Mouse (Mus musculus): ENCODE results near the gene Il13ra1. TPM values are rescaled to one million over a fixed set of nuclear protein-coding genes. Genes with fewer than 3 reads are reported as not detected.

Il13ra1 gene
- polyA plus RNA-seq (2015; fragmentation: Nextera tagmentation; extraction: Ambion mirVana), result 22.8 and 24.5 TPM in 2 replicates

- peak; percentile 51; the same call in 1 of the 2 replicates for ATAC-seq (ENCODE audit: extremely low read depth, insufficient number of reproducible peaks, low FRiP score, low TSS enrichment)
- Histone ChIP-seq H3K27ac (replicated peaks) (peak within 1 kb of the TSS; percentile 12; the same call in 1 of the 2 replicates), H3K4me2 (peak within 1 kb of the TSS; percentile 70), H3K4me1 (0 out of 2 replicates have a peak, but pooled peaks cover 4% of the 10 kb centered on the region), H3K9ac (peak within 1 kb of the TSS; percentile 84), H3K27me3 (replicated peaks) (no peaks in the 10 kb centered on the region; the same call in 1 of the 2 replicates), H3K36me3 (no peaks in the 10 kb centered on the region), H3K9me3 (no peaks in the 10 kb centered on the region), H3K4me3 (peak within 1 kb of the TSS; percentile 64)
- 11% methylated on average over 42 of the region's 51 CpGs for WGBS
These were observed at the start of gene Il13ra1 for GRCm38 (mm10) chrX:36111622-36112421. Gene Il13ra1 (plus strand): TSS chrX:36112110.

- Histone ChIP-seq H3K27ac (replicated peaks) (no peak overlapping the region), H3K27me3 (replicated peaks) (no peaks in the 10 kb centered on the region), H3K4me3 (no peak overlapping the region), H3K36me3 (no peaks in the 10 kb centered on the region), H3K4me2 (no peak overlapping the region), H3K9ac (no peak overlapping the region), H3K9me3 (no peaks in the 10 kb centered on the region), H3K4me1 (no peaks in the 10 kb centered on the region)
- 61% methylated on average over 2 of the region's 2 CpGs for WGBS
- ATAC-seq (ENCODE audit: extremely low read depth, insufficient number of reproducible peaks, low FRiP score, low TSS enrichment), result no peak
These were observed 37.9 kb upstream of the Il13ra1 start for GRCm38 (mm10) chrX:36073997-36074396.

GRCm38 (mm10) chrX:36077164-36077563 lies 34.7 kb upstream of the Il13ra1 start:
- Histone ChIP-seq H3K36me3 (no peaks in the 10 kb centered on the region), H3K27ac (replicated peaks) (no peak overlapping the region), H3K4me3 (no peak overlapping the region), H3K4me2 (no peak overlapping the region), H3K27me3 (replicated peaks) (no peaks in the 10 kb centered on the region), H3K9ac (no peak overlapping the region), H3K4me1 (no peaks in the 10 kb centered on the region), H3K9me3 (no peaks in the 10 kb centered on the region)
- no peak for ATAC-seq (ENCODE audit: extremely low read depth, insufficient number of reproducible peaks, low FRiP score, low TSS enrichment)
- WGBS, result 63% methylated on average over 4 of the region's 4 CpGs

GRCm38 (mm10) chrX:36082917-36083316 lies 29.0 kb upstream of the Il13ra1 start:
- H3K27me3 ChIP-seq (replicated peaks), result no peaks in the 10 kb centered on the region
- no peak overlapping the region for H3K4me3 ChIP-seq
- no peak overlapping the region for H3K4me2 ChIP-seq
- no peaks in the 10 kb centered on the region for H3K9me3 ChIP-seq
- ATAC-seq (ENCODE audit: extremely low read depth, insufficient number of reproducible peaks, low FRiP score, low TSS enrichment), result no peak
- H3K27ac ChIP-seq (replicated peaks), result no peak overlapping the region
- WGBS, result 59% methylated on average over 1 of the region's 1 CpGs
- H3K4me1 ChIP-seq, result no peaks in the 10 kb centered on the region
- no peaks in the 10 kb centered on the region for H3K36me3 ChIP-seq
- H3K9ac ChIP-seq, result no peak overlapping the region

GRCm38 (mm10) chrX:36088464-36089256 lies 23.2 kb upstream of the Il13ra1 start:
- Histone ChIP-seq H3K27me3 (replicated peaks) (no peaks in the 10 kb centered on the region), H3K27ac (replicated peaks) (no peak overlapping the region), H3K4me1 (no peaks in the 10 kb centered on the region), H3K36me3 (no peaks in the 10 kb centered on the region), H3K9ac (no peak overlapping the region), H3K9me3 (no peaks in the 10 kb centered on the region), H3K4me2 (no peak overlapping the region), H3K4me3 (no peak overlapping the region)
- ATAC-seq (ENCODE audit: extremely low read depth, insufficient number of reproducible peaks, low FRiP score, low TSS enrichment), result no peak
- 74% methylated on average over 6 of the region's 6 CpGs for WGBS

- WGBS, result 77% methylated on average over 1 of the region's 1 CpGs
- no peak overlapping the region for H3K4me2 ChIP-seq
- 0 out of 2 replicates have a peak, but pooled peaks cover 5% of the 10 kb centered on the region for H3K4me1 ChIP-seq
- H3K9ac ChIP-seq, result no peak overlapping the region
- H3K27ac ChIP-seq (replicated peaks), result no peak overlapping the region
- H3K9me3 ChIP-seq, result peaks cover 4% of the 10 kb centered on the region; the same call in 1 of the 2 replicates
- H3K36me3 ChIP-seq, result no peaks in the 10 kb centered on the region
- H3K27me3 ChIP-seq (replicated peaks), result no peaks in the 10 kb centered on the region
- no peak for ATAC-seq (ENCODE audit: extremely low read depth, insufficient number of reproducible peaks, low FRiP score, low TSS enrichment)
- no peak overlapping the region for H3K4me3 ChIP-seq
These were observed 11.0 kb upstream of the Il13ra1 start for GRCm38 (mm10) chrX:36100883-36101282.

GRCm38 (mm10) chrX:36101318-36101717 lies 10.6 kb upstream of the Il13ra1 start:
- Histone ChIP-seq H3K4me2 (no peak overlapping the region), H3K27ac (replicated peaks) (no peak overlapping the region), H3K36me3 (no peaks in the 10 kb centered on the region), H3K4me1 (0 out of 2 replicates have a peak, but pooled peaks cover 5% of the 10 kb centered on the region), H3K9me3 (peaks cover 4% of the 10 kb centered on the region; the same call in 1 of the 2 replicates), H3K27me3 (replicated peaks) (no peaks in the 10 kb centered on the region), H3K4me3 (no peak overlapping the region), H3K9ac (no peak overlapping the region)
- WGBS, result 65% methylated on average over 3 of the region's 3 CpGs
- ATAC-seq (ENCODE audit: extremely low read depth, insufficient number of reproducible peaks, low FRiP score, low TSS enrichment), result no peak

- Histone ChIP-seq H3K27me3 (replicated peaks) (no peaks in the 10 kb centered on the region), H3K9ac (no peak overlapping the region), H3K4me2 (no peak overlapping the region), H3K4me1 (0 out of 2 replicates have a peak, but pooled peaks cover 9% of the 10 kb centered on the region), H3K27ac (replicated peaks) (no peak overlapping the region), H3K9me3 (no peaks in the 10 kb centered on the region), H3K36me3 (no peaks in the 10 kb centered on the region), H3K4me3 (no peak overlapping the region)
- no peak for ATAC-seq (ENCODE audit: extremely low read depth, insufficient number of reproducible peaks, low FRiP score, low TSS enrichment)
- 35% methylated on average over 3 of the region's 3 CpGs for WGBS
These were observed 3.3 kb upstream of the Il13ra1 start for GRCm38 (mm10) chrX:36108601-36109000.

- H3K9ac ChIP-seq, result peak overlapping the region; percentile 84
- H3K36me3 ChIP-seq, result no peaks in the 10 kb centered on the region
- 0 out of 2 replicates have a peak, but pooled peaks cover 4% of the 10 kb centered on the region for H3K4me1 ChIP-seq
- whole genome bisulfite sequencing, result 9% methylated on average over 7 of the region's 9 CpGs
- peak overlapping the region; percentile 70 for H3K4me2 ChIP-seq
- H3K27me3 ChIP-seq (replicated peaks), result no peaks in the 10 kb centered on the region; the same call in 1 of the 2 replicates
- H3K4me3 ChIP-seq, result peak overlapping the region; percentile 64
- no peaks in the 10 kb centered on the region for H3K9me3 ChIP-seq
- H3K27ac ChIP-seq (replicated peaks), result peak overlapping the region; percentile 12; the same call in 1 of the 2 replicates
- no peak for ATAC-seq (ENCODE audit: extremely low read depth, insufficient number of reproducible peaks, low FRiP score, low TSS enrichment)
These were observed 476 bp downstream of the Il13ra1 start for GRCm38 (mm10) chrX:36112422-36112750.

GRCm38 (mm10) chrX:36115171-36115570 lies 3.3 kb downstream of the Il13ra1 start:
- Histone ChIP-seq H3K9ac (no peak overlapping the region), H3K4me3 (no peak overlapping the region), H3K36me3 (no peaks in the 10 kb centered on the region), H3K27ac (replicated peaks) (no peak overlapping the region), H3K27me3 (replicated peaks) (no peaks in the 10 kb centered on the region; the same call in 1 of the 2 replicates), H3K9me3 (no peaks in the 10 kb centered on the region), H3K4me2 (no peak overlapping the region), H3K4me1 (0 out of 2 replicates have a peak, but pooled peaks cover 4% of the 10 kb centered on the region)
- 74% methylated on average over 4 of the region's 4 CpGs for WGBS
- ATAC-seq (ENCODE audit: extremely low read depth, insufficient number of reproducible peaks, low FRiP score, low TSS enrichment), result no peak

- H3K27me3 ChIP-seq (replicated peaks), result no peaks in the 10 kb centered on the region
- ATAC-seq (ENCODE audit: extremely low read depth, insufficient number of reproducible peaks, low FRiP score, low TSS enrichment), result no peak
- H3K27ac ChIP-seq (replicated peaks), result peak overlapping the region; percentile 78
- H3K4me2 ChIP-seq, result peak overlapping the region; percentile 28
- H3K9me3 ChIP-seq, result no peaks in the 10 kb centered on the region
- no peak overlapping the region for H3K4me3 ChIP-seq
- 25% methylated on average over 11 of the region's 11 CpGs for WGBS
- peaks cover 11% of the 10 kb centered on the region; the same call in 1 of the 2 replicates for H3K4me1 ChIP-seq
- no peak overlapping the region for H3K9ac ChIP-seq
- H3K36me3 ChIP-seq, result no peaks in the 10 kb centered on the region
These were observed 17.3 kb downstream of the Il13ra1 start for GRCm38 (mm10) chrX:36129037-36129770.
